Mouse (Mus musculus) left cerebral cortex, adult 11 months (tissue): ENCODE measurements at regions not wholly inside any gene's neighbourhood (a gene's known extent, or its start where the extent isn't known, plus 50 kb on each side); places are given as distances from the start of the nearest gene placed in this dataset.

ENCODE experiments used
- DNase-seq: peaks from one replicate; pipeline ENCODE4 v3.0.0; 2022; ENCODE audit warnings: low spot score

DNA sequence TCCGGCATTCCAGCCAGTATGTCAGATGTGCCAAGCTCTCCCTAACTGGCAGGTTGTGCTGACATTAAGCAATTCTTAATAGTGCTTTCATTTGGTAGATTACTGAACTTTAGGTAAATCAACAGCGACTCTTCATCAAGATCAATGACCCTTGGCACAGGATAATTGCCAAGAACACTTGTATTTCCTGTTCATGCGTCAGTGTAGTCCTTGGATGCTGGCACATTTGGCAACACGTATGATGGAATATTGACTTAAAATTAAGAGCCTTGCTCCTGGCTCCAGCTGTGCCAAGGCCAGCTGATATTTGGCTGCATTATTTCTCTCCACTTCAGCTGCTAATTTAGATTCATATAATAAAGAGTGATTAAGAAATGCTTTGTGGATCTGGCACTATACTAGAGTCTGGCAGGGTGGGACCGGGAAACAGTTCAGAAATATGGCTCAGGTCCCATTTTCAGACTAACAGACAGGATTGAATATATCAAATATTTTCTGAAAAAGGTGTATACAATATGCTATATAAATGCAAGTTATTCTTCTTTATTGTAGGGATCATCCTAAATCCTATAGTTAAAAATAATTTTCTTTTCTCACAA is 365.5 kb downstream of the Mllt3 start:
- no peak for DNase-seq

DNA sequence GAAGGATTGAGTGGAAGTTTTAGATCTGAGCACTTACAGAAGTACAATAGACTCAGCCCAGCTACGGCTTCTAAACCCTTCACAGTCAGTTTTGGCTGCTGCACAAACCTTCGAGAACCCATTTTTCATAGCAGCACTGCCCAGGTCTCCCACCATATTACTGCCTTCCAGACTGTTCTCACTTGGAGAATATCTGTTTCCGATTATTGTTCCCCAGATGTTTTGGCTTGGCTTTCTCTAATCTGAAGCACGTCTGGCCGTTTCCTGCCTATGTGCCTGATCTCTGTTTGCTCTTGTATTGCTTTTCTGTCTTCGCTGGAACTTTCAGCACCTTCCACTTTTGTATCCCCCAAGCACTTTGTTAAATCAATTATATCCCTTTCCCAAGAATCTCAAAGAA is 368.0 kb downstream of the Mllt3 start:
- no peak for DNase-seq

DNA sequence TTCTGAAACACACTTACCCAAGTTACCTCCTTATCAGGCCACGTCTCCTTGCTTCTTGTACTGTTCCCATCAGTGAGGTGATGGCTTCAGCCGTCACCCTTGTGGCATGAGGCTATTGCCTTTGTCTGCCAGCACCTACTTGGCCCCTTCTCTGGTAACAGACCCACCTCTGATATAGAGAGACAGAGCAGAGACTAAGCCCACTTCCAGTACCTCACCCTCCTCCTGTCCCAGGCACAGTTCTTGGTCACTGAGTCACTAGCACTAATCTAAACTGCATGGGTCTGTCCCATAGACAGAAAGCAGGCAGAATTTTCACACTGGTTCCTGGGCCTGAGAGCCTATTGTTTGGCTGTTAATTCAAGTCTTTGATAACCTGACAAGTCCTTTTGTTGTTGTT is 370.3 kb downstream of the Mllt3 start:
- no peak for DNase-seq

DNA sequence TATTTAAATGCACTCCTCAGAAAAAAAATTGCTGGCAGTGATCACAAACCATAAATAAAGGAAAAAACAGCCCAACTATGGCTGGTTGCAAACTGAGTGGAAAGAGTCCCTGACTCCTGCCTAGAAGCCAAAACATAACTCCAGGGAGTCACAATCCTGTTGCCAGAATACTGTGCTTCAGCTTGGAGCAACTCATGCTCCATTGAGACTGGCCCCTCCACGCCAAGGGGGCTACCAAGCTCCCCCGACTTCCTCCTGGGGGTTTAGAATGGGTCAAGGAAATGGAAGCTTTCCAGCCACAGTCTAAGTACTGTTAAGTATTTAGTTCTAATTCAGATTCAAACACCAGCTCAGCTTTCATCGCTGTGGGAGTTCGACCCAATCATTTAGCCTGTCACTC is 374.8 kb downstream of the Mllt3 start:
- no peak for DNase-seq

DNA sequence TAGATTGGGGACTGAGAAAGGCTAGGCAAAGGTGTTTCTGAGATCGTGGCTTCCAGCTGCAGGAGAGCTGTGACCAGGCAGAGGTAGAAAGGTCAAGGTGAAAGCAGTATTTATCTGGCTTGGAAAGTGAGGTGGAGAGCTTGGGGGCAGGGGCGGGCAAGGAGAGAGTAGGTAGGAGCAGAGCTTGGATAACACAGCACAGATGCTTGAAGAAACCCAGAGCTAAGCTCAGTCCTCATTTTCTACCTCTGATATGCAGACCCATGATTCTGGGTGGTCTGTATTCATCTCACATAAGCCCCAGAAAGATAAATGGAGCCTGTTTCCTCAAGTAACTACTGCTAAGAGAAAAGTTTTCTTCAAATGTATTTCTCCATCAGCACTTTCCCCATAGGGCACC is 375.3 kb downstream of the Mllt3 start:
- no peak for DNase-seq

DNA sequence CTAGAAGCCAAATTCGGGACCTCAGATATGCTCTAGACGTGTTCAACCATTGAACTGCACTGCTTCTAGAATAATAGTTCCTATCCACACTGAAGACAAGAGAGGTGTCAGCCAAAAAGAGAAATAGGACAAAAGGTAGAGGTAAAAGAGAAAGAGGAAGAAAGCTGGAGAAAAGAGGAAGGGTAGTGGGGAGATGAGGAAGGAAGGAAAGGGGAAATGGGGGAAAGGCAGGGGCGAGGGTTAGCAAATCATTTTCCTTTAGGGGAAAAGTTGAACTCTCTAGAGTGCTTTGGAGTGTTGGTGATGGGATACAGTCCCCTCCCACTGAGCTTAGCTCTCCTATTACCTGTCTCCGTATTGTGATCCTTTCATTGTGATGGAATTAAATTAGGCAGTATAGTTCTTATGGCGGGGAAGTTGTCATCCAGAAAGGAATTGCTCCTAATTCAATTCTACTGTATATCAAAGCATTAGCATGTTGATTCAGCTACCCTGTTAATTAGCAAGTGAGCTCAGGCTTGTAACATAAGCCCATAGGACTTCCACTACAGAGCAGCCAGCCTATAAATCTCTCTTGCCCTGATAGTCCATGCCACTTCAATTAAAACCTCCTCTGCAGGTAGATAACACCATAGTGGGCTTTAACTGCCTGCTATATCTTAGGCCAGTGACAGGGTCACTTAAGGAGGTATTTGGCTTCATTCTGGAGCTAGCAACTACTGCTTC is 379.6 kb downstream of the Mllt3 start:
- DNase-seq: no peak

DNA sequence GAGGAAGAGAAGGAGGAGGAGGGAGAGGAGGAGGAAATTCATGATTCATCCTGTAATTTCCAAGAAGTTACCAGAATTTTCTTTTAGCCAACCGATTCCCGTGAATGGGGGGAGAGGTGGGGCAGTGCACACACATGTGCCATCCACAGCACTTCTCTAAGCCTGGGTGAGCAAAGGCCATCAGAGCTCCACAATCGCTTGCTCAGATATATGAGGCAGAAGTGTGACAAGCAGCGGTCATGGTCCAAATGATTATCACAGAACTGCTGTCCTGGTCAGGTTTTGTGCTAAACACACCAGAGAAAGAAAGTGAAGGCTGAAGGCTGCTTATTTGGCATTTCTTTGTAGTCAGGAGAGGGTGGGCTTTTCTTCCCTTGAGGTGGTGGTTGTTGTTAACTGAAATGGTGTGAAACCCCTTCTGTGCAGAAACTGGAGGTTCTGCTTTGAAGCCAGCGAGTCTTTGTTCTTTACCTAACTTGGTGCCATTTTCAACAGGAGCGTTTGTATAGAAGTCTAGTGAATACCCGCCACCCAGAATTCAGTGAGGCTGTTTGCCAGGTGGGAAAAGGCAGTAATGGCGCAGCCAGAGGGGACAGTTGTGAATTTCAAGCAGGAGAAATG is 380.7 kb downstream of the Mllt3 start:
- DNase-seq: no peak

DNA sequence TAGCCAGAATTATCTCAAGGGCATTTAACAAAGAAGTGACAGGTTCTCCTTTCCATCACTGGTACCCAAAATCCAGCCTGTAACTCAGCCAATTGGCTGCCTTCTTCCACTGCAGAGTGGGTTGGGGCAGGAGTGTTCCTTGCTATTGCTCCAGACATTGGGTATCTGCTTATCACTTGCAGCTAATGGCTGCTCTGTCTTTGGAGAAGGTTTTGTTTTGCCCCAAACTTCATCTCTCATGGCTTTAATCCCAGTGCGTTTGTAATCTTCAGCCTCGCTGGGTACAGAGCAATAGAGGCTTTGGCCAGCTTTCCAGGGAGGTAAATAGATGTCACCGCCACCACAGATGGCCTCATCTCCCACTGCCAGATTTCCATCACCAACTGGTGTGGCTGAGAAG is 381.9 kb downstream of the Mllt3 start:
- DNase-seq: no peak

DNA sequence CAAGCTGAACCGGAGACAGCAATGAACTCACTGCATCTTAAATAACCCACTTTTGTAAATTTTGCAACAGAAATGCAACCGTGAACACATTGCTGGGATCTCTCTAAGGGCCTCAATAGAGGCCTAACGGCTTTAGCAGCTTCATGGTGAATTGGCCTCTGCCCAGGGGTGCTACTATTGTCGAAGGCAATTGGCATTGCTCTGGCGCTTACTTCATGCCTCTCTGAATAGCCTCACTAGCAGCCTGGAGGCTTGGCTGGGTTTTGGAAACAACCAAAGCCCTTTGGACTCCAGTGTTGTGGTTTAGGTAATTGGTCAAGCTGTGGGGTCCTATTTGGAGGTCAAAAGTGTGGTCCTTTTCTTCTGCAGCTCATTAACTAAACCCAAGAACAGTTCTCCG is 382.3 kb downstream of the Mllt3 start:
- no peak for DNase-seq

DNA sequence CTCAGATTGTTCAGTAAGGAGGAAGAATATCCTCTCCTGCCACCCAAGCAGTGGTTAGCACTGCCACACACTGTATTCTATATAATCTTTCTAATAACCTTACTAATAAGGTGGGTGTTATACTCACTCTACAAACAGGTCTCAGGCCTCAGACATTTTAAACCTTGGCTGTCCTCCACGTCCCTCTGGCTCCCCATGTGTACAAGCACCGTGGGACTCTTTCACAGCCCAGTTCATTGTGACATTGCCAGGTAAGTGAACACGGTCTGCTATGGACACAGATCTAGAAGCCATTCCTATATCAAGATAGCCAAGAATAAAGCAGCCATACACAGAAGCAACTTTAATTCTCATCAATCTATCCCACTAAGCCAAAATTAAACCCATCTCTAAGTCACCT is 382.8 kb downstream of the Mllt3 start:
- DNase-seq: no peak

DNA sequence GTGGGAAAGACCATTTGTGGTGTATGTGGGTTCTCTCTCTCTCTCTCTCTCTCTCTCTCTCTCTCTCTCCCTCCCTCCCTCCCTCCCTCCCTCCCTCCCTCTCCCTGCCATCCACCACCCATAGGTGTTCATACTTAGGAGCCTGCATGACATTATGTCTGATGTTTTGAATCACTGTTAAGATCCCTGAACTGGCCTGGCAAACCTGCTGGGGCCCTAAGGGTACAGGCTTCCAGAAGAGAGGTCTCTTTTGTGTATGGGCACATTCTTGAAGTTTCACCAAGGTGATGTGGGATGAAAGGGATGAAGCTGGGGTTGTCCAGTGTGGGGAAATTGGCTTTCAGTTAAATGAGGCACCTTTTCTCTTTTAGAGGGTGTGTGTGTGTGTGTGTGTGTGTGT is 384.2 kb downstream of the Mllt3 start:
- no peak for DNase-seq

DNA sequence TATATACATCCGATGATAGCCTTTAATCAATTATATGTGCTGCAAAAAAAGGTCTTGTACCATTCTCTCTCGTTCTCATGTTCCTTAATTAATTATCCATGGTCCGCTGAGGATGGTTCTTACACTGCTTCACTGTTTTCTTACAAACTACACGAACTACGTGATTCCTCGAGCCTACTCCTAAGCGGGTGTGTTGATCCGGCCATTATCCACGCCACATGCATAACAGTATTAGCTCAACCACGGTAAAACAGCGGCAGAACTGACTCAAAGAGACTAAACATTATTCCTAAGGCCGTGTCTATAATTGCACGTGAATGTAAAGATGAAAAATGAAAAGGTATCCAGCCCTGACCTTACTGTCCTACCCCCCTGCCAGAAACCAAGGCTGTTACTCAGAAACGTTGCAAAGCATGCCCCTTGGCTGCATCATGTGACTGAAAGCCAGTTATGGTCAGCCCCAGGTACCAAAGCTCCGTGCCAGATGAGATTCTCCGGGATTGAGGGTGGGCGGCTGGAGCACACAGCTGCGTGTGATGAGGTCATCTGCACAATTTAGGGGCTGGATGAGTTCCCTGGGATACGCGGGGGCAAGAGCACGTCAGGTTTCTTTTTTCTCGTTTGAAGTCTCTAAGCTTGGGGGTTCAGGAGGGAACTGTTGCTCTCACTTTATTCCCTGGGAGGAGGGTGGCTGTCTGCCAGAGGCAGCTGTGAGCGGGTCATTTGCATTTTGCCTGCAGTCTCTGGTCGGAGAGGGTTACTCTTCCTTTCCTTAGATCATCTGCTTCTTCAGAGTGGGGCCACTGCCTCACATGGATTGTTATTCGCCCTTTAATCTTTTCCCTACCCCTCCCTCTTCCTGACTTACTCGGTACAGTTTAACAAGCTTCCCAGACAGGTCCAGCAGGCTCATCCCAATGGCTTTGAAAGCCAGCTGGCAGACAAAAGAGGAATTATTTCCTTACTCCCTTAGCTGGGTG is 384.9 kb downstream of the Mllt3 start:
- no peak for DNase-seq

DNA sequence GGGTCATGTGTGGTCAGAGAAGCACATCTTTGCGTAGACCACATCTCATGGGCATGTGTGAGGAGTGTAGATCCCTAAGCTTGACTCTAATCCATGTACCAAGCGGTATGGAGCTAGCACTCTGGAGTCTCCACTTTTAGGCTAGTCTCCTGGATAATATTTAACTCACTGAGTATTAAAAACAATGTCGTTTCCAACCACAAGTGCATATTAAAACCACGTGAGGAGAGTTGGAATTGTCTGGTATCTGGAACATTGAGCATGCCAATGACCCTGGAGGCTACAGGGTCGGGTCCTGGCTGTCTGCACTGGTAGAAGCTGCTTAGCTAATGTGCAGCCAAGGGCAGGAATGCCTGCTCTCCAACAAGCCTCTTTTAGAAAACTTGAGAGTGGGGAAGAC is 391.2 kb downstream of the Mllt3 start:
- DNase-seq: no peak

DNA sequence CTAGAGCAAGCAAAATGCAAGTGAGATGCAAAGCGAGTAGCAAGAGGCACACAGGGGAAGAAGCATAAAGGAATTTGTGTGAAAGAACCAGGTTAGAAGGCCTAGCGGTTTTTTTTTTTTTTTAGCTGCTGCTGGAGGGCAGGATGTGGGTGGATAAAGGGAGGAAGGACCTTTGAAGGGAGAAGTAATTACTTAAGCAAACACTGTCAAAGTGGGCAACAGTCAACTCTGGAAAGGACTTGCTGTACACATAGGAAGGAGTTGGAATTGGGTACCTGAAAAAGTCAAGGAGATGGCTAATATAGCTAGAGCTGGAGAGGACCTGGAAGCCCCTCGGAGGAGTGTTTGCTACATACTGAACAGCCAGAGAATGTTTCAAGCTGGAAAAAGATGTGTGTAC is 391.6 kb downstream of the Mllt3 start:
- DNase-seq: no peak

DNA sequence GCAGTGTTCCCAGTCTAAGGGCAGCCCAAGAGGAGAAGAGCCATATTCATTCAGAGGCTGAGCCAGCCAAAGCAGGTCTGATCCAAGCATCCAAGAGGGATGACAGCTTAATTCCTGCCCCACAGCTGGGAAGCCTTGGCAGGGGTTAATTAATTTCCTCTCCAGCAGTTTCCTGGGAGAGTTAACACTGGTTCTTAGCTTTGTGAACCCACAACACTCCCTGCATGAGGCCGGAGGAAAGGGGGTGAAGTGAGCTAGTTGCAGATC is 394.9 kb downstream of the Mllt3 start:
- DNase-seq: no peak

DNA sequence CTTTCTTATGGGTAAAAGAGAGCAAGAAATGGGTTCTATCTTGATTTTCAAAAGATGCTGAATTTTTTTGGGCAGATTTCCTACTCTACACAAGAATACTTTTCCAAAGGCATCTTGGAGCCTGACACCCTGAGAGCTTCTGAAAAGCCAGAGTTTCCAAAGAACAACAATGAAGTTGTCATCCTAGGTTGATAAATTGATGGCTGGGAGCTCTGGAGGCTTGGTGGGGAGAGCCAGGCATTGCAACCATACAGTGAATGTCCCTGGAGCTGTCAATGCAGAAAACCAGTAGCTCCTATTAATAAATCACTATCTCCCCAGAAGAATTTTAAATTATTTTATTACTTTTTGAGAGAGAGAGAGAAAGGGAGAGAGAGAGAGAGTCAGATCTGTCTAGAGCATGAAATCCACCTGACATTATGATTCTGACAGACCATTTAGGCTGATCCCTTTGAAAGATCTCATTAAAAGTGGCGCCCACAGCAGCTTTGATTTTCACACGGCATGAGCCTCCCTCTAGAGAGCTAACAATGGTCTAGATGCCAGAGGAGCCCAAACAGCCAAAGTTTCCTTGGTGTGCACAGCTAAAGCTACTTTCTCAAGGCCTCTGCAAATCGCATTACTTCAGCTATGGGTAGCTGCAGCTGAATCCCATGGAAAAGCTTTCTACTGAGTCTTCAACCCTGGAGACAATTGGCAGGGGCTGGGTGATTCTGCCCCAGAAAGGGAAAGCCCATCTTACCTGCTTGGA is 395.4 kb downstream of the Mllt3 start:
- no peak for DNase-seq

DNA sequence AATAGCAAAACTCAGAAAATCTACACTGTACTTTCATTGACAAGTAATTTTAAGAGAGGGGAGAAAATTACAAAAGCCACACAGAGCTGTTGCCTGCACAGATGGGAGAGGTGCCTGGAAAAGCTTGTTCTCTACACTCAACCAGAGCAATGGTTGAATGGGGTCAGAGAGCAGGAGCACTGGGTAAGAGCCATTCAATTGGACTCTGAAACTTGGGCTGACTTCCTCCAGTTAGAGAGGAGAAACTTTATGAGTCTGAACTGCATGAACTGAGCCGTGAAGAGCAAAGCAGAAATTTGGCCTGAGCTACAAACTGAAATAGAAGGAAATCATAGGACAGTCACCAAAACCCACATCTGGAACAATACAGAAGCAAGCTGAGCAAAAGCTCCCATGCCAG is 380.8 kb upstream of the Slc24a2 start:
- no peak for DNase-seq

DNA sequence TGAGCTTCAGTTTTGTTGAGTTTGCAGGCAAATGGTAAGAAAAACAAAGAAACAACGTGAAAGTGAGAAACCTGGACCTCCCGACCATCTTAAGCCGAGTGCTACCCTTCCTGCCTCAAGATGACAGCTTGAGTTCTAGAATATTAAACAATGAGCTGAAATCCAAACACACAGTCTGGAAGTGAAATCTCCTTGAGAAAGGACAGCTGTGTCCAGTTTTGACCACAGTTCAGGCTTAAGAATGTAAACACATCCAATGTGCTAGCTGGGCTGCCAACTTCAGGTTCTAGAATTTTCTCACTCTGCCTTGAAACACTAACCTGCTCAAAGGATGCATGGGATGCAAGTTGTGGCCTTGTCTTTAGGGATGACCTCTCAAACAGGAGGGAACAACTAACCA is 363.4 kb upstream of the Slc24a2 start:
- no peak for DNase-seq

DNA sequence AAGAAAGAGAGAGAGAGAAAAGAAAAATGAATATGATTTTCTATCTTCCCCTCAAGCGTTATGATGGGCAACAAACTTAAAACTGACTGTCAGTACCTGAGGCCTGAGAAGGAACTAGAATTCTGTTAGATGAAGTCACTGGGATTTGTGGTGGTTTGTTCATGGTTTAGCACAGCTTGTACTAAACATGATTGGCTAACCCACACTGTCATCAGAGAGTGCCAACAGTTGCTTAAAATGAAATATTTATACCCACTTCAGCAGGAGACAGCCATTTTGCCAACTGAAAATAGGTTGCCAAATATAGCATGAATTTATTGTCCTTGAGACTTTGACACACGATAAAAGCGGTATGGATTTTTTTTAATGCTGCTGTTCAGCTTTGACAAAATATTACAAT is 360.5 kb upstream of the Slc24a2 start:
- no peak for DNase-seq

DNA sequence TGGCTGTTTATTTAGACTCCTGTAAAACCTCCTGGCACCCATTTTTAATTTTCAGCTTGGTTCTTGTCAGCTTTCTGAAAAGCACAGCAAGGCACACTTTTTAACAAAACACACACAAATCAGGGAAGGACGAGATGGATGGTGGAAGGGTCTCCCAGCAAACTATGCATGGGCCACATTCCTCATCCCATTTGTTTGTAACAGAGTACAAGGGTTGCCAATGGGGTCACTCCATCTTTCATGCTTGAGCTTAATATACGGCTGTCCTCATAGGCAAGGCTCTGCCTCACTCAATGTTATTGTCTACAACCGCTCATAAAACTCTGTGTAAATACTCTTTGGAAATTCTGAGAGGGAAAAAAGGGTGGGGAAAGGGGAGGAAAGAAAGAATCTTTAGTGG is 347.9 kb upstream of the Slc24a2 start:
- DNase-seq: no peak

DNA sequence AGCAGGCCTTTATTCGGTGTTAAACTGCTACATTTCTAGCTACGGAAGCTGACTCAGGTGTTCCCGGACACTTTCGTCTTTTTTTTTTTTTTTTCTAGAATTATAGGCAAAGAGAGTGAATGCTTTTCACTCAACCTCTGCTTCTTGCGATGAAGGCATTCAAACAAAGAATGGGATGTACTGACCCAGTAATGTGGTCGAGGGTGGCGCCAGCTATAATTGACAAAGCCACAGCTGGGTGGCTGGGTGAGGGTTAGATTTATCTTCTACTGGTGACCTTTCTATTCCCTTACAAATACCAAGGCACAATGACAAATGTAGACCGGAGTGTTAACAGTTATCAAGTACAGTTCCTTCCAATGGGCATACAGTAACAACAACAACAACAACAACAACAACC is 340.7 kb upstream of the Slc24a2 start:
- DNase-seq: no peak

DNA sequence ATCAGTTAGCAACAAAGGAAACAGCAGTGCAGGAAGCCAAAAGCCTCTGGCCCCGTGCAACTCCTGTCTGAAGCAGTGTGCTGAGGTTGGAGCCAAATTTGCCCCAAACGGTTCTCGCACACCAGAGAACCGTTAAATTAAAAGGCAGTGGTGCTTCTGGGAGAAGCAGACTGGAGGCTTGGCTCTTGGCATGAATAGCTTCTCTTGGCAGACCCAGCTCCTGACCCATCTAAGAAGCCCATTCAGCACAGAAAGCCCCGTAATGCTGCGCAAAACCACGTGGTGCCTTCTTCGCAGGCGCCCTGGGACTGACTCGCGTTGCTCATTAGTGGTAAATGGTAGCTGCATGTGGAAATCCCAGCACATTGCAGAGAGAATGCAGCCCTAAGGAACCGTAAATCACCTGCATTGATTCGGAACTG is 340.2 kb upstream of the Slc24a2 start:
- peak; percentile 13 for DNase-seq
